Mouse (Mus musculus) limb, embryonic 13.5 days (tissue): ENCODE measurements around the gene Galp. TPM values are rescaled to one million over a fixed set of nuclear protein-coding genes. Genes with fewer than 3 reads are reported as not detected.
A peak's percentile ranks its signal among the peaks of the same experiment; 100 is the strongest.

Experiments used
- ATAC-seq: fragments of 200-750 bp; cut with Nextera tagmentation; 2 replicates; pipeline ENCODE4 v1.8.0; 2017; ENCODE audit warnings: low read depth, moderate number of reproducible peaks, moderate TSS enrichment; ENCODE audit not compliant: low FRiP score
- H3K27ac ChIP-seq: fragments of 300-500 bp; sonication (generic); 2 replicates; pipeline ENCODE4 v1.5.1; 2015; ENCODE audit warnings: inconsistent platforms, mild to moderate bottlenecking, moderate library complexity
- H3K27me3 ChIP-seq: fragments of 300-500 bp; sonication (generic); 2 replicates; pipeline ENCODE4 v1.6.1; 2015; ENCODE audit warnings: mild to moderate bottlenecking, inconsistent platforms
- H3K36me3 ChIP-seq: fragments of 300-500 bp; sonication (generic); 2 replicates; pipeline ENCODE4 v1.6.1; 2015; ENCODE audit warnings: inconsistent platforms, mild to moderate bottlenecking, moderate library complexity
- H3K4me1 ChIP-seq: fragments of 300-500 bp; sonication (generic); 2 replicates; pipeline ENCODE4 v1.6.1; 2015; ENCODE audit warnings: inconsistent platforms
- H3K4me2 ChIP-seq: fragments of 300-500 bp; sonication (generic); replicated peaks from 2 replicates; pipeline ENCODE4 v1.6.1; 2015; ENCODE audit warnings: inconsistent platforms, mild to moderate bottlenecking, moderate library complexity
- H3K4me3 ChIP-seq: fragments of 300-500 bp; sonication (generic); 2 replicates; pipeline ENCODE4 v1.5.1; 2015; ENCODE audit warnings: moderate library complexity, mild to moderate bottlenecking, inconsistent platforms
- H3K9ac ChIP-seq: fragments of 300-500 bp; sonication (generic); 2 replicates; pipeline ENCODE4 v1.6.1; 2015; ENCODE audit warnings: mild to moderate bottlenecking, inconsistent platforms
- H3K9me3 ChIP-seq: fragments of 300-500 bp; sonication (generic); 2 replicates; pipeline ENCODE4 v1.6.1; 2016; ENCODE audit warnings: inconsistent platforms
- WGBS: fragments of 180-500 bp; shearing (Covaris S2); methylation state at CpG from one replicate; pipeline ENCODE4 v1.1.7; 2015; 5-methylcytosine and 5-hydroxymethylcytosine counted together
- polyA plus RNA-seq: library from polyadenylated mRNA; unstranded; fragments of >200 nt; fragmentation: Nextera tagmentation; extraction: Ambion mirVana; gene quantifications from 2 replicates; pipeline ENCODE4 v1.2.1, GENCODE M21; 2015

The Galp gene
- not detected in 2 replicates for polyA plus RNA-seq

GRCm38 (mm10) chr7:6196790-6197189 lies at the start of gene Galp:
Galp (plus strand) TSS chr7:6197090.
- H3K36me3 ChIP-seq: no peaks in the 10 kb centered on the region
- H3K9ac ChIP-seq: no peak within 1 kb of the TSS
- no peaks in the 10 kb centered on the region for H3K4me1 ChIP-seq
- H3K27ac ChIP-seq: no peak within 1 kb of the TSS
- no peak for ATAC-seq
- WGBS: 68% methylated on average over 3 of the region's 3 CpGs
- no peak within 1 kb of the TSS for H3K4me3 ChIP-seq
- H3K4me2 ChIP-seq: no peak within 1 kb of the TSS
- no peaks in the 10 kb centered on the region for H3K27me3 ChIP-seq
- H3K9me3 ChIP-seq: no peaks in the 10 kb centered on the region

- Histone ChIP-seq H3K27me3 (no peaks in the 10 kb centered on the region), H3K9me3 (no peaks in the 10 kb centered on the region), H3K4me1 (peaks cover 33% of the 10 kb centered on the region), H3K27ac (no peak overlapping the region), H3K4me2 (no peak overlapping the region), H3K9ac (no peak overlapping the region), H3K36me3 (no peaks in the 10 kb centered on the region), H3K4me3 (no peak overlapping the region)
- no peak for ATAC-seq
- 78% methylated on average over 5 of the region's 5 CpGs for WGBS
These were observed 49.2 kb upstream of the Galp start for GRCm38 (mm10) chr7:6147688-6148087.

- Histone ChIP-seq H3K4me3 (no peak overlapping the region), H3K4me1 (peaks cover 51% of the 10 kb centered on the region), H3K9ac (no peak overlapping the region), H3K4me2 (no peak overlapping the region), H3K9me3 (no peaks in the 10 kb centered on the region), H3K27me3 (no peaks in the 10 kb centered on the region), H3K36me3 (no peaks in the 10 kb centered on the region), H3K27ac (no peak overlapping the region)
- no peak for ATAC-seq
- 85% methylated on average over 1 of the region's 1 CpGs for WGBS
These were observed 45.6 kb upstream of the Galp start for GRCm38 (mm10) chr7:6151266-6151665.

DNA sequence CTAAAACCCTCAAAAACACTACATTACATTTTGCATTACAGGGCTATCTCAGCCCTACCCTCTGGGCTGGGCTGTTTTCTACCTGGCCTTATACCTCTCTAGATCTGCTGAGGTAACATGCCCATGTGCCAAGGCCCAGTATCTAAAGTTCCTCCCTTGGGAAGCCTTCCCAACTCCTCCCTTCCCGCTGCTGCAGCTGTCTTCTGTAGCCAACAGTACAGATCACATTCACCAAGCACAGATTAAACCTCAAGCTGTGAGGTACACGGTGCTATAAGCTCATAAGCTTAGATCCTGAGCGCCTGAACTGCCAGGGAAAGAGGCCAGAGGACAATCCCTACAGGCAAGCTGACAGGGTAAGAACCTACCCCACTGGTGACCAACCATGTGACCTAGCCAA lies 44.9 kb upstream of the Galp start:
- H3K9ac ChIP-seq: no peak overlapping the region
- H3K4me1 ChIP-seq: peaks cover 52% of the 10 kb centered on the region
- no peaks in the 10 kb centered on the region for H3K36me3 ChIP-seq
- no peak overlapping the region for H3K4me3 ChIP-seq
- H3K9me3 ChIP-seq: no peaks in the 10 kb centered on the region
- H3K4me2 ChIP-seq: no peak overlapping the region
- no peaks in the 10 kb centered on the region for H3K27me3 ChIP-seq
- ATAC-seq: no peak
- 65% methylated on average over 3 of the region's 3 CpGs for WGBS
- no peak overlapping the region for H3K27ac ChIP-seq

DNA sequence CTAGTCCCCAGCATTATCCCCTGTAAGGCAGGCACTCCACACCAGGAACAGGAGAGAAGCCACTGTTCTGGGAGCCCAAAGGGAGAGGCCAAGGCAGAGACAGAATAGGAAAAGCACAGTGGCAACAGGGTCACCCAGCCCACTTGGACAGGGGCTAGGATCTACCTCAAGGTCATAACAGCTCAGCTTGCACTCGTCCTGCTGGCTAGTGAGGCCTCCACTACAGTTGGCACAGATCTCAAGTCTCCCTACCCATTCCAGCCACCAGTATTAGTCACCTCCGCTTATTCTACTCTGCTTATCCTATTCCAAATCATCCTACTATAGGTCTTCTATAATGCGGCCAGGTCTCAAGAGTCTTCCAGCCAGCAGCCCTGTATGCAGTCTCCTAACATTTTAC lies 43.8 kb upstream of the Galp start:
- 96% methylated on average over 3 of the region's 3 CpGs for WGBS
- no peak for ATAC-seq
- no peaks in the 10 kb centered on the region for H3K36me3 ChIP-seq
- H3K27me3 ChIP-seq: no peaks in the 10 kb centered on the region
- peaks cover 49% of the 10 kb centered on the region for H3K4me1 ChIP-seq
- no peak overlapping the region for H3K9ac ChIP-seq
- H3K27ac ChIP-seq: no peak overlapping the region
- no peak overlapping the region for H3K4me3 ChIP-seq
- no peak overlapping the region for H3K4me2 ChIP-seq
- no peaks in the 10 kb centered on the region for H3K9me3 ChIP-seq

DNA sequence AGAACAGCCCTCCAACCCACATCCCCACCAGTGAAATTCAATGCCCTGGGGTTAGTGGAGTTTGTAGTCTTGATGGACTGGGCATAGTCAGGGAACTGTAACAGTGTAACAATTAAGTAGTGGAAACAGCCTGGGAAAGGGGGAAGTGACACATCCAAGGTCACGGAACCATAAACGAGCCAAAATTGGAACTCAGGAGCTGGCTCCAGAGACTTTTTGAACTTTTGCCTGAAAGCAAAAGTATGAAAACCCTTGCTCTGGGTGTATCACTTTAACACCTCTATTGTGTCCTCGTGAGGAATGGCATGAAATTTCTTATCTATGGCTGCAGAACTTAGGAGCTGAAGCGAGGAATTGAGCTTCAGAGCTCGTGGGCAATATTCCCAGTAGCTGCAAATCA lies 42.7 kb upstream of the Galp start:
- H3K4me2 ChIP-seq: peak overlapping the region; percentile 92
- no peaks in the 10 kb centered on the region for H3K36me3 ChIP-seq
- no peaks in the 10 kb centered on the region for H3K9me3 ChIP-seq
- 79% methylated on average over 5 of the region's 5 CpGs for WGBS
- 0 out of 2 replicates have a peak overlapping the region, but pooled peaks have one; percentile 89 for H3K27ac ChIP-seq
- ATAC-seq: no peak
- H3K4me3 ChIP-seq: peak overlapping the region; percentile 89
- H3K27me3 ChIP-seq: no peaks in the 10 kb centered on the region
- peaks cover 43% of the 10 kb centered on the region for H3K4me1 ChIP-seq
- no peak overlapping the region for H3K9ac ChIP-seq

- peak overlapping the region; percentile 89 for H3K4me3 ChIP-seq
- H3K4me1 ChIP-seq: peaks cover 40% of the 10 kb centered on the region
- H3K36me3 ChIP-seq: no peaks in the 10 kb centered on the region
- peak overlapping the region; percentile 94 for H3K9ac ChIP-seq
- peak overlapping the region; percentile 92 for H3K4me2 ChIP-seq
- H3K27me3 ChIP-seq: no peaks in the 10 kb centered on the region
- ATAC-seq: peak; percentile 78
- no peaks in the 10 kb centered on the region for H3K9me3 ChIP-seq
- peak overlapping the region; percentile 89 for H3K27ac ChIP-seq
- under 1% methylated on average over 61 of the region's 85 CpGs for WGBS
These were observed 41.6 kb upstream of the Galp start for GRCm38 (mm10) chr7:6155031-6155872.

- H3K27ac ChIP-seq: peak within 1 kb of the TSS; percentile 89
- peak within 1 kb of the TSS; percentile 94 for H3K9ac ChIP-seq
- no peaks in the 10 kb centered on the region for H3K9me3 ChIP-seq
- peak; percentile 98 for ATAC-seq
- no peaks in the 10 kb centered on the region for H3K27me3 ChIP-seq
- no peaks in the 10 kb centered on the region for H3K36me3 ChIP-seq
- H3K4me1 ChIP-seq: peaks cover 35% of the 10 kb centered on the region
- peak within 1 kb of the TSS; percentile 92 for H3K4me2 ChIP-seq
- under 1% methylated on average over 54 of the region's 54 CpGs for WGBS
- H3K4me3 ChIP-seq: peak within 1 kb of the TSS; percentile 89
These were observed 40.9 kb upstream of the Galp start, which contains the start of gene Zfp787 for GRCm38 (mm10) chr7:6155901-6156411. Zfp787 (minus strand) TSS chr7:6155997.

GRCm38 (mm10) chr7:6156901-6157472 lies 39.9 kb upstream of the Galp start:
- H3K4me3 ChIP-seq: peak overlapping the region; percentile 89
- no peak overlapping the region for H3K27ac ChIP-seq
- peak overlapping the region; percentile 62 for H3K9ac ChIP-seq
- WGBS: 44% methylated on average over 9 of the region's 9 CpGs
- H3K4me2 ChIP-seq: peak overlapping the region; percentile 92
- H3K36me3 ChIP-seq: no peaks in the 10 kb centered on the region
- ATAC-seq: no peak
- H3K9me3 ChIP-seq: no peaks in the 10 kb centered on the region
- peaks cover 27% of the 10 kb centered on the region for H3K4me1 ChIP-seq
- H3K27me3 ChIP-seq: no peaks in the 10 kb centered on the region

DNA sequence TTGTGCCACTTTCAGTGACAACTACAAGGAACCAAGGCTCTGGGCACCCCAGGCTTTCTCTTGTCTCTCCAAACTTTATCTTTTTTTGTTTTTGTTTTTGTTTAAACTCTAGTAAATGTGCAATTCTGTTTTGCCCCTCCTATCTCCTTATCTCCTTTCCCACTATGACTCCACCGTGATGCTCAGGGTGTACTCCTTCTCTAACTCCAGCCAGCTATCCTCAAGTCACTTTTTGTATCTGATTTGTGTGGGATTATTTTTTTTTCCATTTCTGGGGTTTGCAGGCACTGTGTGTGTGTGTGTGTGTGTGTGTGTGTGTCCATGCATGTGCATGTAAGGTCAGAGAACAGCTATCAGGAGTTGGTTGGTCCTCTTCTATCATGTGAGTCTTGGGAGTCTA lies 39.4 kb upstream of the Galp start:
- H3K27ac ChIP-seq: no peak overlapping the region
- no peak for ATAC-seq
- 74% methylated on average over 1 of the region's 1 CpGs for WGBS
- H3K4me3 ChIP-seq: no peak overlapping the region
- no peaks in the 10 kb centered on the region for H3K36me3 ChIP-seq
- peaks cover 24% of the 10 kb centered on the region for H3K4me1 ChIP-seq
- no peak overlapping the region for H3K9ac ChIP-seq
- H3K27me3 ChIP-seq: no peaks in the 10 kb centered on the region
- H3K4me2 ChIP-seq: no peak overlapping the region
- H3K9me3 ChIP-seq: no peaks in the 10 kb centered on the region

DNA sequence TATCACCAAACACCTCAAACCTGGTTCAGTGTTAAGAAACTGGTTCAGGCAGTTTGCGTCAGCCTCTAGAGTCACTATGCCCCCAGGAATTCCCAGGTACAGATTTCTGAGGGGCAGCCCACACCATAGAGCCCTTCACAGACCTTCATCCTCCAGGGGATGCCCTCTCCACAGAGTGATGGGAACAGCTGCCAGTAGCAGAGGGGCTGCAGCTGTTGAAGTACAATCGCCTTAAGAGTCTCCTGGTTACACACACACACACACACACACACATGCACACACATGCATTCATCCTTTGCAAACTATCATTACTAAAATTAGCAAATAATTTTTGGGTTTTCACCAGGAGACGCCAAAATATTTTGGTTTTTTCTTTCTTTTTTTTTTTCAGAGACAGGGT lies 37.3 kb upstream of the Galp start:
- Histone ChIP-seq H3K4me1 (peaks cover 10% of the 10 kb centered on the region), H3K4me2 (no peak overlapping the region), H3K27me3 (no peaks in the 10 kb centered on the region), H3K36me3 (no peaks in the 10 kb centered on the region), H3K27ac (no peak overlapping the region), H3K4me3 (no peak overlapping the region), H3K9ac (0 out of 2 replicates have a peak overlapping the region, but pooled peaks have one; percentile 4), H3K9me3 (no peaks in the 10 kb centered on the region)
- no peak for ATAC-seq
- 76% methylated on average over 3 of the region's 3 CpGs for WGBS

DNA sequence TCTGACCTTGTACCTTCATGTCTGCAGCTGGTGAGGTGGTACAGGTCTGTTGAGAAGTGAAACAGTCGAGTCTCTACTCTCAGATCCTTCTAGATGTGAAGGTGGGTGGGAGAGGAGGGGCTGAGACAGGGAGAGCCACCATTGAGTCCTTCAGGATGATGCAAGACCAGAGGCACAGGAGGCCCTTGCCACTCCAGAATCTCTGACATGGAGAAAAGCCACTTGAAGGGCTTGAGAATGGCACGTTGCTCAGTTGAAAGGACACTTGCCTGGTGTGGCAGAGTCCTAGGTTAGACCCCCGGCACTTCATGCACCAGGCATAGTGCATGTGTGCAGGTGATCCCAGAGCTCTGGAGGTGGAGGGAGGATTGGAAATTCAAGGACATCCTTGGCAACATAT lies 35.3 kb upstream of the Galp start:
- no peaks in the 10 kb centered on the region for H3K9me3 ChIP-seq
- no peaks in the 10 kb centered on the region for H3K27me3 ChIP-seq
- H3K4me1 ChIP-seq: peaks cover 4% of the 10 kb centered on the region
- H3K4me3 ChIP-seq: no peak overlapping the region
- WGBS: 55% methylated on average over 3 of the region's 3 CpGs
- no peaks in the 10 kb centered on the region for H3K36me3 ChIP-seq
- no peak overlapping the region for H3K9ac ChIP-seq
- ATAC-seq: no peak
- no peak overlapping the region for H3K4me2 ChIP-seq
- no peak overlapping the region for H3K27ac ChIP-seq
